Mouse (Mus musculus) thymus, postnatal 0 days (tissue): ENCODE data around the gene Kctd2. TPM values are rescaled to one million over a fixed set of nuclear protein-coding genes. Genes with fewer than 3 reads are reported as not detected.
"Not testable (repeated sequence)": the region's sequence is repeated elsewhere in the genome, so short reads cannot be mapped to it uniquely, and the experiment has no call there.

ENCODE experiments used
- DNase-seq: peaks from one replicate; pipeline ENCODE4 v3.0.0-alpha.2; 2015; ENCODE audit warnings: low spot score
- polyA plus RNA-seq: library from polyadenylated mRNA; unstranded; fragments of >200 nt; fragmentation: Nextera tagmentation; extraction: Ambion mirVana; gene quantifications from 2 replicates; pipeline ENCODE4 v1.2.1, GENCODE M21; 2015

Gene Kctd2
- polyA plus RNA-seq: 30.5 and 37.5 TPM in 2 replicates

- peak; percentile 96 for DNase-seq
Measured at GRCm38 (mm10) chr11:115419531-115420237, at the start of gene Kctd2, which contains the start of gene Atp5h. Gene Kctd2, plus strand, starts transcription at chr11:115420128. Gene Atp5h, minus strand, starts transcription at chr11:115419962.

DNA sequence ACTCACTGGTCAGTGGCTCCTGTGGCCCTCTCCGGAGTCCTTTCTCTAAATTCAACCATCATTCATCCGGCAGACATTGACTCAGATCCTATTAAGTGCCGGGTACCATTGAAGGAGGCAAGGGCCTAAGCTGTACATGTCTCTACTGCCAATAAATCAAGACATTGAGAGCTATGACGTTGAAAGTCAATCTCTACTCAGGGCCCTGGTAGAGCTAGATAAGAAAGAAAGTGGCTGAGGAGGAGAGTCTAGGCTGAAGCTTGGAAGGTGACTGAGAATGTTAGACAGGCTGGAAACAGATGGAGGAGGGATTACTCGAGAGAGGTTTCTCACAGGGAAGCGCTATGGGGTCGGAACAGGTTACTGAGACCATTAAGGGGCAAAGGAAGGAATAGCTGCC, 49.6 kb upstream of the Kctd2 start:
- DNase-seq: no peak

DNA sequence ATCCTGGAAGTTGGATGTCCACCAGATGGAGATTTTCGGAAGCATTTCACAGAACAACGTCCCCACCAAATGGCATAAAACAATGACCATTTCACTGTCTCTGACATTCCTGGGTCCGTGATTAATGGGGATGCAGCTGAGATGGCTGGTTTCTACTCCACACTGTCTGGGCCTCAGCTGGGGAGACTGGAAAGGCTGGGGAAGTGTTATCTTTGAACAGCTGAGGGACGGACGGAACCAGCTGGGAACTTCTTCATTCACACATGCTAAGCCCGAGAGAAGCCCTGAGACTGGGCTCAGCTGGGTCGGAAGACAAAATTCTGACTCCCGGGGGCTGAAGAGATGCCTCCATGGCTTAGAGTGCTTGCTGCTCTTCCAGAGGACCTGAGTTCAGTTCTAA, 48.6 kb upstream of the Kctd2 start:
- DNase-seq: no peak

GRCm38 (mm10) chr11:115372015-115372414, 47.9 kb upstream of the Kctd2 start:
- no peak for DNase-seq

GRCm38 (mm10) chr11:115372737-115373136, 47.2 kb upstream of the Kctd2 start:
- DNase-seq: no peak

- DNase-seq: no peak
Measured at GRCm38 (mm10) chr11:115373805-115374694, 45.9 kb upstream of the Kctd2 start.

GRCm38 (mm10) chr11:115374695-115375425, 45.1 kb upstream of the Kctd2 start:
- DNase-seq: no peak

- no peak for DNase-seq
Measured at GRCm38 (mm10) chr11:115376722-115377121, 43.2 kb upstream of the Kctd2 start.

DNA sequence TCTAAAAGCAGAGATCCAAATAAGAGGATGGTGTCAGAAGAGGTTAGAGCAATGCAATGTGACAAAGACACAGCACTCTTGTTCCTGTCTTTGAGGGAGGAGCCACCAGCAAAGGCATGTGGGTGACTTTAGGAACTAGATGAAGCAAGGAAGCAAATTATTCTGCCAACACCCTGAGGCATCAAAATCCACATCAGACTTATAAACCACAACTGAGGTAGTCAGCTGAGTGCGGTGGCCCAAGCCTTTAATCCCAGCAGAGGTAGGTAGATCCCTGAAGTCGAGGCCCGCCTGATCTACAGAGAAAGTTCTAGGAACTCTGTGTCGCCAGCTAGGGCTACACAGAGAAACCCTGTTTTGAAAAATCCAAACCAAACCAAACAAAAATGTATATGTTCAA, 42.7 kb upstream of the Kctd2 start:
- DNase-seq: no peak

GRCm38 (mm10) chr11:115377854-115378253, 42.1 kb upstream of the Kctd2 start:
- no peak for DNase-seq

GRCm38 (mm10) chr11:115381276-115381675, 38.7 kb upstream of the Kctd2 start:
- DNase-seq: no peak

DNA sequence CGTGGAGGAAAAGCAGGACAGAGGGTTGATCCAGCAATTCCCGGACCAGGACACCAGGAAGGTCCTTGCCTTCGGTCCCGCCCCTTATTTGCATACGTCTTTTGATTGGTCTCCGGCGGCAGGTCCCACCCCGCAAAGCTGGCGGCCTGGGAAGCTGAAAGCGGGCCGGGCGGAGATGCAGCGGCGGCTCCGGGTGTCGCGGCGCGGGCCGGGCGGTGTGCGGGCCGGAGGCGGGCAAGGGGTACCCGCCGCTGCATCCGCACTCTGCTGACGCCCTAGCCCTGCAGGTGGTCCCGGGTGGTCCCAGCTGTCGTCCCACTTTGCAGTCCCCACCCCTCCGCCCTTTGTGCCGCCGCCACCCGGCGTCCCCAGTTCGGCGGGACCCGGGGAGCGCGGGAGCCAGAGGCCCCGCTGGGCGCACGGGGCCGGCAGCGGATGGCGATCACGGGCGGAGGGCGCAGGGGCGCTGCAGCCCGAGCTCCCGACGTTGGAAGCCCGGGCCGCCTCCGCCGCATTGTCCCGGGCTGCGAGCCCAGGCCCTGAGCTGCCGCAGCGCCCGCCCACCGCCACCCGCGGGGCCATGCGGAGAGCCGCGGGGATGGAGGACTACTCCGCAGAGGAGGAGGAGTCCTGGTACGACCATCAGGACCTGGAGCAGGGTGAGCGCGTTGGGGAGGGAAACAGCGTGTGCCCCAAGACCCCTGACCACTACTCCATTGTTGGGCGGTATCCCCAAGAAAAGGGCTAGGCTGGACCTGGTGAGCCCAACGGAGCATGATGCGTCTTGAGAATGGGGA, 38.0 kb upstream of the Kctd2 start, which contains the start of gene Cdr2l:
Cdr2l (plus strand) TSS at position 174 of the 797 bp plus-strand sequence.
- peak; percentile 54 for DNase-seq

DNA sequence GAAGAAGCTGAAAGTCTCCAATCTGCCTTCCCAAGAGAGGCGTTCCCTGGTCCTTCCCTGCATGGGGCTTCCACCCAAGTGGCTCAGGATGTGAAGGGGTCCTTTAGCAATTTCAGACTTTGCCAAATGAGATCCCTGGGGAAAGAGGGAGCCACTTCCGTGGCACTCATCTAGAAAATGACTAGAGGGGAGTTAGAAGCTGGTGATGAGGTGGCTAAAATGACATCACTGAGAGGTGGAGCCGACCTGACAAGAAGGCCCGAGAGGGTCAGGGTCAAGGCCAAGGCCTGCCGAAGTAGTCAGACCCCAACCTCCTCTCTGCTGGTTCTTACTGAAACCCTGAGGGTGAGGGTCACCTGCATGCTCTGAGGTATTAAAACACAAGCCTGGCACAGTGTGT, 37.0 kb upstream of the Kctd2 start:
- no peak for DNase-seq

DNA sequence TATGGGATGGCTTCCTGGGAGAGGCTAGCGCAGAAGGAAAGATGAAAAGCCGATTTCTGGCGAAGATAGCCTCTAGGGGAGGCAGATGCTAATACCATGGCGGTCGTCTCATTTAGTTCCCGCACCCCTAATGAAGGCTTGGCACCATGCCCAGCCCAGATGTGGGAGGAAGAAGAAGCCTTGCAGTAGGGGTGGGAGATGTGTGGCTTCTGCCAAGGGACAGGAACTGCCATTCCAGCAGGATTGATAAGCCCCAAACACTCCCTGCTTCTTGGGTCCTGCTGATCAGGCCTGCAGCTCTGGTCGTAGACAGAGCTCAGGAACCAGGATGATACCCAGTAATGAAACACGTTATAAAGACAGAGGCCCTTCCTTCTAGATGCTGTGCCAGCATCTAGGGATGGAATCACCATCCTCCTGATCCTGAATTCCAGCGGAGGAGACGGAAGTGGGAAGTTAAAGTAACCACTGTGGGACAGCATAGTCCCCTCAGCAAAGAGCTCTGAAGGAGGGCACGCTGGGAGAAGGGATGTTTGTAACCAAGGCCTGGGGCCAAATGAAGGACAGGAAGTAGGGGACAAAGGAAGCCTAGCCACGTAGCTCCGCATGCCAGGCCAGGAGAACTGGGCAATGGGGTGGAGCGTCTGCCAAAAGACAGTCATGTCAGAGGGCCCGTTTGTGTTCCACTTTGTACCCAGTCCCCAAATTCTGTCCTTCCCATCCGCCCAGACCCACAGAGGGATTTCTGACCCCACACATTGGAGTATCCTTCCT, 36.0 kb upstream of the Kctd2 start:
- no peak for DNase-seq

- no peak for DNase-seq
Measured at GRCm38 (mm10) chr11:115384587-115384986, 35.3 kb upstream of the Kctd2 start.

DNA sequence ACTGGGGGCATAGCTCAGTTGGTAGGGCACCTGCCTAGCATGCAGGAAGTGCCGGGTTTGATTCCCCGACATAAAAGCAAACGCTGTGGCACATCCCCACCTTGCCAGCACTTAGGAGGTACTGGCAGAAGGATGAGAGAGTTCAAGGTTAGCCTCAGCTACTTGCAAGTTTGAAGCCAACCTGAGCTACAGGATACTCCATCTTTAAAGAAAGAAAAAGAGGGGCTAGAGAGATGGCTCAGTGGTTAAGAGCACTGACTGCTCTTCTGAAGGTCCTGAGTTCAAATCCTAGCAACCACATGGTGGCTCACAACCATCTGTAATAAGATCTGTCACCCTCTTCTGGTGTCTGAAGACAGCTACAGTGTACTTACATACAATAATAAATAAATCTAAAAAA, 33.1 kb upstream of the Kctd2 start:
- DNase-seq: not testable (repeated sequence)

DNA sequence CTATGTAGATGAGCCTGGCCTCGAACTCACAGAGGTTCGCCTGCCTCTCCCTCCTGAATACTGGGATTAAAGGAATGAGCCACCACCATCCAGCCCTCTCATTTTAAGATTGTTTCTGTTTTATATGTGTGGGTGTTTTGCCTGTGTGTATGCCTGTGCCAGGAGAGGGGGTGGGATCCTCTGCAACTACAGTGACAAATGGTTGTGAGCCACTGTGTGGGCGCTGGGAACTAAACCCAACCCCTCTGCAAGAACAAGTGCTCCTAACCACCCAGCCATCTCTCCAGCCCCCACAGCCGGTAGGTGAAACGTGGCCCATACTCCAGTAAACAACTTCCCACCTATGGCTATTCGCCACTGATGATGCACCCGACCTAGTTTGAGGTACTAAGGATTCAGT, 28.6 kb upstream of the Kctd2 start:
- DNase-seq: no peak

DNA sequence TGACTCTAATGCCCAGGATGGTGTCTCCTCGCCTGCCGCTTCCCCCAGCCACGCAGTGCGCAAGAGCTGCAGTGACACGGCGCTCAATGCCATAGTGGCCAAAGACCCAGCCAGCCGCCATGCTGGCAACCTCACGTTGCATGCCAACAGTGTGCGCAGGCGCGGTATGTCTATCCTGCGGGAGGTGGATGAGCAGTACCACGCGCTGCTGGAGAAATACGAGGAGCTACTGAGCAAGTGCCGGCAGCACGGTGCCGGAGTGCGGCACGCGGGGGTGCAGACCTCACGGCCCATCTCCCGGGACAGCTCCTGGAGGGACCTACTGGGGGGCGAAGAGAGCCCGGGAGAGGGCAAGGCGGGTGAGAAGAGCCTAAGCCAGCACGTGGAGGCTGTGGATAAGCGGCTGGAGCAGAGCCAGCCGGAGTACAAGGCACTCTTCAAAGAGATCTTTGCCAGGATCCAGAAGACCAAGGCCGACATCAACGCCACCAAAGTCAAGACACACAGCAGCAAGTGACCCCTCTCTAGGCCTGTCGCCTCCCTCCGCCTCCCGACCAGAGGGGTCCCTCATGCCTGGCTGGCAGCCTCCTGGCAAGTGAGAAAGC, 26.1 kb upstream of the Kctd2 start:
- no peak for DNase-seq

DNA sequence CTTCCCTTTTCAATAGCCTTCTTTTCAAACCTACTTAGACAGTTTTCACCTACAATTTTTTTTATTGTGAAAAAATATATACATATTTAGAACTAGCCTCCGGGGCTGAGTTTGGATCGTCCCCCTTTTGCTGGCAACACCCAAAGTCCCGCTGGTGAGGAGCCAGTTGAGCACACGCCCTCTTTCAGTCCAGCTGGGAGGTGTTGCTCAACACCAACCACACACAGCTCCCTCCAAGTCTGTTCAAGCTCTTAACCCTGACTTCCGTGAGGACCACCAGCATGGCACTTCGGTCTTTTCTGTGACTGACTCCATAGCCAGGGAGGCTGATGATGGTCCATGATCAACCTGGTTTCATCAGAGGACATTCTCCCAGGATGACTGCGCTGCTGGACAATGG, 21.8 kb upstream of the Kctd2 start:
- no peak for DNase-seq

DNA sequence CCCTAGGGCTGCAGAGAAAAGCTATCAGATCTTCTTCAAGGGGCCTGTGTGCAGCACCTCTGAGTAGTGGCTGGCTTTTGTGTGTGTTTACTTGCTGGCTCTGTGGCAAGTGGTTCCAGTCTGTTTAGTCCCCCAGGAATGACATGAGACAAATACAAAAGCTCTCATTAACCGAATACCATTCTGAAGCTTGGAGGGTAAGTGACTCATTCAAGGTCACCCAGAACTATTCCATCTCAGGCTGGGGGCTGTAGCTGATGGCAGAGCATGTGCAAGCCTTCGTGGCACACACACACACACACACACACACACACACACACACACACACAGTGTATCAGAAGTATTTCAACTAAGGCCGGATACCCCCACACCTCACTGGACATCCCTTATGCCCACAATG, 19.8 kb upstream of the Kctd2 start:
- DNase-seq: no peak
